16 mouse cellular contexts compared by ENCODE assay signal in genomic region chr11:38291289-38291688, GRCm38 (mm10).
DNase-seq lines count a peak whose midpoint lies in the region; ATAC-seq lines count a peak whose summit lies in the region.
"Had no signal": no experiment of that assay in that cellular context is flagged by ENCODE, and none has a peak within 500 bp of the region (broad histone marks: within the 10 kb centered on the region; RNA-seq: fewer than 3 reads in every experiment).

No protein-coding gene starts in this region.

- peak; percentile 91 for ATAC-seq in frontal cortex, adult (ENCODE audit: low TSS enrichment)
- ATAC-seq: activated CD4-positive, CD25-positive, alpha-beta regulatory T cell, adult 4 months; CD4-positive, CD25-positive, alpha-beta regulatory T cell, adult 4 months; Patski had no signal

- DNase-seq in frontal cortex, postnatal 25 days (ENCODE audit: low spot score in 2 of 2): no peak
- DNase-seq: adrenal gland, adult 2 months; adrenal gland, adult 8-10 months; adrenal gland, postnatal 10 days; adrenal gland, postnatal 14 days; adrenal gland, postnatal 25 days; adrenal gland, postnatal 36 days; B cell, adult 2 months; cerebellum, adult 11 months; cerebellum, adult 11-12 months; cerebellum, adult 18-20 months; cerebellum, adult 2 months had no signal
